Mouse (Mus musculus) gonadal fat pad, adult 2 months (tissue): ENCODE measurements around the gene Hsfy2. TPM values are rescaled to one million over a fixed set of nuclear protein-coding genes. Genes with fewer than 3 reads are reported as not detected.

Experiments
- DNase-seq: peaks from one replicate; pipeline ENCODE4 v3.0.0-alpha.2; 2012; ENCODE audit warnings: low read depth
- polyA plus RNA-seq: library from polyadenylated mRNA; depleted of rRNA; stranded (reverse); fragments of >200 nt; gene quantifications from 2 replicates; pipeline ENCODE4 v1.2.3, GENCODE M21; 2012; rRNA removed

Hsfy2 gene
- polyA plus RNA-seq = 0.11 TPM in 1 of 2 replicates, not detected in the other

- no peak for DNase-seq
Measured at GRCm38 (mm10) chr1:56637335-56637734, at the start of gene Hsfy2. Gene Hsfy2, minus strand, starts transcription at chr1:56637435.

- no peak for DNase-seq
Measured at GRCm38 (mm10) chr1:56685053-56685557, 47.9 kb upstream of the Hsfy2 start.

- DNase-seq = no peak
Measured at GRCm38 (mm10) chr1:56684512-56684911, 47.3 kb upstream of the Hsfy2 start.

DNA sequence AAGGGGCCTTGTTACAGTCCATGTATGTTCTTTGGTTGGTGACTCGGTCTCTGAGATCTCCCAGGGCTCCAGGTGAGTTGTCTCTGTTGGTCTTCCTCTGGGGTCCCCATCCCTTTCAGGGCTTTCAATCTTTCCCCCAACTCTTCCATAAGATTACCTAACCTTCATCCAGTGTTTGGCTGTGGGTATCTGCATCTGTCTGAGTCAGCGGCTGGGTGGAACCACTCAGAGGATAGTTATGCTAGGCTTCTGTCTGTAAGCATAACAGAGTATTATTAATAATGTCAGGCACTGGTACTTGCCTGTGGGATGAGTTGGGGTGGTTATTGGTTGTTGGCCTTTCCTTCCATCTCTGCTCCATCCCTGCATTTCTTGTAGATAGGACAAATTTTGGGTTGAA lies 44.0 kb upstream of the Hsfy2 start:
- no peak for DNase-seq

GRCm38 (mm10) chr1:56675253-56675652 lies 38.0 kb upstream of the Hsfy2 start:
- DNase-seq = no peak

- no peak for DNase-seq
Measured at GRCm38 (mm10) chr1:56674601-56675000, 37.4 kb upstream of the Hsfy2 start.

DNA sequence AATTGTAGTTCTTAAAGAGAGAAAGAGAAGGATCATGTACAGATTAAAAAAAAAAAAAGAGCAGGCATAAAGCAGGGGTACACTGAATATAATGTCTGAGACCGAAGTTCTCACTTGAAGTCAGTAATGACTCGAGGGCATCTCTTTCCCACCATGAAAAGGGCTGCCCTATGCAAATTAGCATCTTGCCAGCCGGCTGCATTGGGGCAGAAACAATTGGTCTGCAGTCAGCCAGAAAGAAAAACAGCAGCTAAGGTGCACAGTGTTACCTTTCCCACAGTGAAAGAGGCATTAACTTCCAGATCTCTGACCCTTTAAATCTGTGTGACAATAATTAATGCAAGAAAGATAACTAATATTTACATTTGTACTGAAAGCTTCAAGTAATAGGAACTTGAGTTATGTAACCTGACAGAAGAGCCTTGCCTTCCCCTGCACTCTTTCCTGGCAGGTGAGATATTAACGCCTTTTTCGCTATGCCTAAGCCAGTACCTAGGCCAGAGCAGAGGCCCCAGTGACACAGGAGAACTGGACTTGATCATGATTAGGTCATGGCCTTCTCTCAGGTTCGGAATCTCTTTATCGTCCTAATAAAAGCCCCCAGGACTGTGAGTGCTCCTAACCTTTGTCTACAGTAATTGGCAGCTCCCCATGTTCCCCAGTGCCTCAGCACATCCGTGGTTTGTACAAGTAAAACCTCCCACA lies 34.2 kb upstream of the Hsfy2 start:
- DNase-seq = no peak

- DNase-seq = no peak
Measured at GRCm38 (mm10) chr1:56670509-56670908, 33.3 kb upstream of the Hsfy2 start.

DNA sequence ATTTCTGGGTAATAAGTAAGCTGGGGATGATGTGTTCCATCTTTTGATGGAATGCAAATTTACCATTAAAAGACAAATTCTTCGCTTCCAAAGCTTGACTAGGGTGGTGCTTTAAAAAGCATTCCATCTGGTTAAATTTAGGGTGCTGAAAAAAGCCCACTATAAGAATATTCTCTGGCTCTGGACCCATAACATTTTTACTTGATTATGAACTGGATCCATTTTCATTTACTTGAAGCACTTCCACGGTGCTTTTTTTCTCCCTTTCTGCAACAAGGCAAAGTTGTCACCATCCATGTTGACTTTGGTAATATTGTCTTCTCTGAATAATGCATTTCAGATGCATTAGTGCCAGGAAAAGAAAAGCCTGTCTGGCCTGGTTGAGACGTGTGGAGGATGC lies 27.4 kb upstream of the Hsfy2 start:
- DNase-seq = no peak

DNA sequence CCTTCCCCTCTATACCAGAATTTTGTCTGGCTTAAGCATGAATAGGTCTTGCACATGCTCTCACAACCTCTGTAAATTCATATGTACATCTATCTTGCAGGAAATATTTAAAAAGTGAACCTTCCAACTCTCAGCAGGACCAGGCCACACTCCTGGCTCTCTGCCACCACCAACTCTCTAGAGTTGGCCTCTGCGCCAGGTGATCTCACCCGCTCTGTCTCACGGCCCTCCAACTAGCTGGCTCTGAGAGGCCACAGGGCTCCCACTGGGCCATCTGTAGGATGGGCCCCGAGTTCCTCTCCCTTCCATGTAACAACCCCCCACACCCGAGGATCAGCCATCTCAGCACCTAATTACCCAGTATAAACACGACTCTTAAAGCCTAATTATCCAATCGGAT lies 10.4 kb downstream of the Hsfy2 start:
- no peak for DNase-seq

DNA sequence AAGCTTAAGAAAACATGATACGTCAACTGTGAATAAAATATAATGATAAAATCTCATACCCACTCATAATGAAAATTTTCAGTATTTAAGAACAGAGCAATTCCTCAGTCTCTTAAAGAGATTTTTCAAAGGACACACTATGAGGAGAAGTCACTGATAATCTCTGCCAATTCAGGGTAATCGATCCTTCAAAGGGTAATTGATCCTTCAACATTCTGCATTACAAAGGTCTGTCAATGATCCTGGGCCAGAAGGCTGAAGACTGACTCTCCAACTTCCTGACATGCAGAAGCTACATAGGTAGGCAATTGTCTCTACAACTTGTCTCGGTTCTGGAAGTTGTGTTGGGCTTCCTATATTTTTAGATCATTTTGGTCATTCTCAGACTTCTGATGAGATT lies 12.9 kb downstream of the Hsfy2 start:
- DNase-seq = no peak

DNA sequence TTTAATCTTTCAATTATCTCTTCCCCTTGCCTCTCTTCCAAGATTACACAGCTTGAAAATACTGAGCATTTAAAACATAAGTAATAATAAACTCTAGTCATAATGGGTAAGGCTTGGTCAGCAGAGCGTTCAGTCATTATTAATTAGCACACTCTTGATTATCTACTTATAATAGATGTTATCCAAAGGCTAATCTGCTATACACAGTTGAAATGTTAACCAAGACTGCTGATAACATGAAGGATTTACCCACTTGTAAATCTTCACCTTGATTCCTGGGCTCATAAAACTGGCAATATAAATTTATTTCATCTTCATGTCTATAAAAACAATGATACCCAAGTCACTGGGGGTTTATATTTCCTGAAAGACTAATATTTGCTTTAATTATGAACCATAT lies 24.9 kb downstream of the Hsfy2 start:
- no peak for DNase-seq
